Mouse (Mus musculus) liver, embryonic 18 days (tissue): ENCODE measurements around the gene Tns2. TPM values are rescaled to one million over a fixed set of nuclear protein-coding genes. Genes with fewer than 3 reads are reported as not detected.

Source experiments
- polyA plus RNA-seq: library from polyadenylated mRNA; depleted of rRNA; stranded (reverse); fragments of >200 nt; gene quantifications from 2 replicates; pipeline ENCODE4 v1.2.3, GENCODE M21; 2012; rRNA removed

Gene Tns2
- 9.6 and 10.3 TPM in 2 replicates for polyA plus RNA-seq

GRCm38 (mm10) chr15:102100161-102100981, at the start of gene Tns2:
Gene Tns2, plus strand, starts transcription at chr15:102100413.

GRCm38 (mm10) chr15:102073559-102074069, 26.6 kb upstream of the Tns2 start, which contains the start of gene Eif4b:
Gene Eif4b, plus strand, starts transcription at chr15:102073773.

GRCm38 (mm10) chr15:102136129-102136758, 36.0 kb downstream of the Tns2 start, which contains the start of gene Spryd3:
Gene Spryd3, minus strand, starts transcription at chr15:102136234.

GRCm38 (mm10) chr15:102144274-102144711, 44.1 kb downstream of the Tns2 start, which contains the start of gene Igfbp6:
Gene Igfbp6, plus strand, starts transcription at chr15:102144362.

GRCm38 (mm10) chr15:102150301-102151135, 50.3 kb downstream of the Tns2 start, which contains the start of gene Soat2:
Gene Soat2, plus strand, starts transcription at chr15:102150526.

Other genes with a start within 250 kb of the Tns2 start
- 0.02 TPM in 1 of 2 replicates, not detected in the other for gene Krt1, start 249.6 kb upstream of the Tns2 start, polyA plus RNA-seq
- gene Krt77, start 230.7 kb upstream of the Tns2 start, polyA plus RNA-seq: not detected in 2 replicates
- not detected in 2 replicates for gene Krt76, start 207.5 kb upstream of the Tns2 start, polyA plus RNA-seq
- 0.10 and 0.16 TPM in 2 replicates for gene Krt4, start 175.7 kb upstream of the Tns2 start, polyA plus RNA-seq
- 0.04 TPM in 1 of 2 replicates, not detected in the other for gene Krt79, start 160.1 kb upstream of the Tns2 start, polyA plus RNA-seq
- gene Krt78, start 146.1 kb upstream of the Tns2 start, polyA plus RNA-seq: 0.01 TPM in 1 of 2 replicates, not detected in the other
- gene Krt8, start 95.9 kb upstream of the Tns2 start, polyA plus RNA-seq: 70.7 and 89.5 TPM in 2 replicates
- gene Krt18, start 72.2 kb upstream of the Tns2 start, polyA plus RNA-seq: 69.9 and 86.6 TPM in 2 replicates
- gene Eif4b, start 26.6 kb upstream of the Tns2 start, polyA plus RNA-seq: 57.2 and 64.5 TPM in 2 replicates
- gene Spryd3, start 35.8 kb downstream of the Tns2 start, polyA plus RNA-seq: 14.1 and 15.2 TPM in 2 replicates
- 2.3 and 2.6 TPM in 2 replicates for gene Igfbp6, start 43.9 kb downstream of the Tns2 start, polyA plus RNA-seq
- gene Soat2, start 50.1 kb downstream of the Tns2 start, polyA plus RNA-seq: 26.4 and 26.5 TPM in 2 replicates
- gene Zfp740, start 102.8 kb downstream of the Tns2 start, polyA plus RNA-seq: 17.1 and 18.6 TPM in 2 replicates
- 137 and 161 TPM in 2 replicates for gene Csad, start 104.3 kb downstream of the Tns2 start, polyA plus RNA-seq
- gene Itgb7, start 131.5 kb downstream of the Tns2 start, polyA plus RNA-seq: 2.8 and 2.9 TPM in 2 replicates
- 3.1 and 3.6 TPM in 2 replicates for gene Rarg, start 157.1 kb downstream of the Tns2 start, polyA plus RNA-seq
- gene Gm9918, start 170.2 kb downstream of the Tns2 start, polyA plus RNA-seq: 0.01 and 0.02 TPM in 2 replicates
- 14.0 and 14.1 TPM in 2 replicates for gene Mfsd5, start 179.0 kb downstream of the Tns2 start, polyA plus RNA-seq
- gene Espl1, start 195.9 kb downstream of the Tns2 start, polyA plus RNA-seq: 8.2 and 8.8 TPM in 2 replicates
- 87.7 and 89.5 TPM in 2 replicates for gene Pfdn5, start 225.7 kb downstream of the Tns2 start, polyA plus RNA-seq
- 25.2 and 28.0 TPM in 2 replicates for gene Myg1, start 231.3 kb downstream of the Tns2 start, polyA plus RNA-seq